Mouse (Mus musculus): ENCODE results near the gene Fgd2. TPM values are rescaled to one million over a fixed set of nuclear protein-coding genes. Genes with fewer than 3 reads are reported as not detected.

Fgd2 gene
- total RNA-seq, 2 experiments from 2014 or later: 5.6 to 8.2 TPM

GRCm38 (mm10) chr17:29396056-29396799 lies 35.5 kb downstream of the Fgd2 start:
- DNase-seq (ENCODE audit: extremely low spot score in 1 of 2, low spot score in 1 of 2): no peak

DNA sequence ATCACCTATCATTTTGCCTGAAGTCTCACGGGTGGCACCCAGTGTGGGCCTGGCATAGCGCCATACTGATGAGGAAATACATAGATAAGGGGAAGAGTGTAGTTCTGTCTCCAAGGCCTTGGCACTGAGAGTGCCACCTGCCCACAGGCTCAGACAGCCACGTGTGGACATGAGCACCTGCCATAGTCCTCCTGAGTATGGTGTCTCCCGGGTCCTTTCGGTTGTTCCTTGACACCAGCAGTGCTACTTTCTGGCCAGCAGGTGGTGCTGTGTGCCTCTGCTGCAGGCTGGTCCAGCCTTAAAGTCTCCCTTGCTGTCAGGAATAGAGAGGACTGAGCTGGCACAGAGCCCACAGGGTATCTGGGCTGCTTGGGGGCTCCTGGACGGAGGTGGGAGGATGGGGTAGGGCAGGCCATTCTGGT lies 36.1 kb downstream of the Fgd2 start:
- DNase-seq (ENCODE audit: extremely low spot score in 1 of 2, low spot score in 1 of 2): peak; percentile 65 to 75

DNA sequence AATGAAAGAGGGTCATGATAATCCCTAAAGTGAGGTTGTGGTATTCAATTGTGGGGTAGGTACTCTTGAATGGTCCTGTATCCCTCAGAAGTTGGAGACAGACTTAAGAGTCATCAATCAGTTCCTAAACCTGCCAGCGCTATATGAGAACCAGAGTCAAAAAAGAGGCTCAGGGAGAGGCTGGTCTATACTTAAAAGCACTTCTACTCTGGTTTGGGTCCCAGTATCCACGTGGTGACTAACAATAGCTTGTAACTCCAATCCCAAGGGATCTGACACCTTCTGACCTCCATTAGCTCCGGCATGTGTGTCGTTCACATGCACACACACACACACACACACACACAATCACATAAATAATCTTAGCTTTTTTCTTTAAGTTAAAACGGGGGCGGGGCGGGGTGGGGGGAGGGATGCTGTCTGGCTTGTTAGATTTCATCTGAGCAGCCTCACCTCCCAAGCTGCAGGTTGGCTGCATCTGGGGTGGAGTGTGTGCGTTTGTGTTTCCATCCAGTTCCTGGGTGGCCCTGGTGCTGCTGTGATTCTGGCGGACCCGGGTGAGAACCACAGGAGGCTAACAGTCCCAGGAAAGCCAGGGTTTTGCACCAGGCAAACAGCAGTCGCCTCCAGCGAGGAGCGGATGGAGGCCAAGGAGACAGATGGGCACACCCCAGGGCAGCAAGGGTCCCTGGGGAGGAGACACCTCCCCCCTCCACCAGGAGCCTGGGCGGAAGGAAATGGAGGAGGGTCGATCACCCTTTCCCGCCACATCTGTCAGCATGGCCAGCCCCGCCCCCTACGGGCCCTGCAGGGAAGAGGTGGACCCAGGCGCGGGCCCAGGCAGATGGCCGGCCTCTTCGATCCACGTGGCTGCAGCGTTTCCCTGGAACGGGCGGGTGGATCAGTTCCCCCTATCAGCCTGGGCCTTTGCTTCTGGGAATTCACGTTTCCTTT lies 37.0 kb downstream of the Fgd2 start:
- peak; percentile 13 to 39 for DNase-seq (ENCODE audit: extremely low spot score in 1 of 2, low spot score in 1 of 2)

- DNase-seq (ENCODE audit: extremely low spot score in 1 of 2, low spot score in 1 of 2): no peak
These were observed 37.8 kb downstream of the Fgd2 start for GRCm38 (mm10) chr17:29398434-29399026.

- no peak for DNase-seq (ENCODE audit: extremely low spot score in 1 of 2, low spot score in 1 of 2)
These were observed 38.7 kb downstream of the Fgd2 start for GRCm38 (mm10) chr17:29399241-29399910.

GRCm38 (mm10) chr17:29400044-29400443 lies 39.3 kb downstream of the Fgd2 start:
- DNase-seq (ENCODE audit: extremely low spot score in 1 of 2, low spot score in 1 of 2): no peak

DNA sequence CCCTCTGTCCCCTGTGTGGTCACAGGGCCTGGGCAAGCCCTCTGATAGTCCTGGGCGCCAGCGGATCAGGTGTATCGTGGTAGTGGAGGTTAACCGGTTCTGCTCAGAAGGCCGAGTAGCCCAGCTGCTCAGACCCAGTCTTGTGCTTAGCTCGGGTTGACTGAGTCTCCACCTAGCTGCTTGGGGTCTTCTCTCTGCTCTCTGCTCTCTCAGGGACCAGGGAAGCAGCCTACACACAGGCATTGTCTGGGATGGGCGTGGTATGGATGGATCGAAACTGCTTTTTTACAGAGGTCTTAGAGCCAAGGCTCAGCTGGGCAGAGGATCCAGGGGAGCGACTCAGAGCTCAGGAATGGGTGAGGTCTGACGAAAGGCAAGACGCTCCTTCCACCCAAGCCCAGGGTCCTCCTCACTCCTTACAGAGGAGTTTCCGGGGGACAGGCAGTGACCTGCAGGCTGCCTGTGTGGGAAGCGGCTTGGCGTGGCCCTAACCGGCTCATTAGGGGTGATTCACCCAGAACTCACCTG lies 41.1 kb downstream of the Fgd2 start:
- no peak for DNase-seq (ENCODE audit: extremely low spot score in 1 of 2, low spot score in 1 of 2)

GRCm38 (mm10) chr17:29403179-29403578 lies 42.5 kb downstream of the Fgd2 start:
- DNase-seq (ENCODE audit: extremely low spot score in 1 of 2, low spot score in 1 of 2): no peak

DNA sequence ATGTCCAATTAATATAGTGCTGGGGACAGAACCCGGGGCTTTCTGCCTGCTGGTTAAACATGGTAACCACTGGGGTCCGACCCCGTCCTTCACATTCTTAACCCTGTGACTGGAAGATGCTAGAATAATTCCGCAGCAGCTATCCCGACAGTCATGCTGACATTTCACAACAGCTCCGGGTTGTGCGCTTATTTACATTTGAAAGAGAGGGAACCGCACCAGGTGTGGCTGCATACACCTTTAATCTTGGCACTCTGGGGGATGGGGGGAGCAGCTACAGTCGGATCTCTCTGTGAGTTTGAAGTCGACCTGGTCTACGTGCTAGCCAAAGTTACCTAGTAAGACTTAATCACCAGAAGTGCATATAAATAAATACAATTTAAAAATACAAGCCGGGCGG lies 44.8 kb downstream of the Fgd2 start:
- no peak for DNase-seq (ENCODE audit: extremely low spot score in 1 of 2, low spot score in 1 of 2)

- no peak for DNase-seq (ENCODE audit: extremely low spot score in 1 of 2, low spot score in 1 of 2)
These were observed 45.4 kb downstream of the Fgd2 start for GRCm38 (mm10) chr17:29406077-29406476.

- DNase-seq (ENCODE audit: extremely low spot score in 1 of 2, low spot score in 1 of 2): no peak
These were observed 46.7 kb downstream of the Fgd2 start for GRCm38 (mm10) chr17:29407405-29407804.

DNA sequence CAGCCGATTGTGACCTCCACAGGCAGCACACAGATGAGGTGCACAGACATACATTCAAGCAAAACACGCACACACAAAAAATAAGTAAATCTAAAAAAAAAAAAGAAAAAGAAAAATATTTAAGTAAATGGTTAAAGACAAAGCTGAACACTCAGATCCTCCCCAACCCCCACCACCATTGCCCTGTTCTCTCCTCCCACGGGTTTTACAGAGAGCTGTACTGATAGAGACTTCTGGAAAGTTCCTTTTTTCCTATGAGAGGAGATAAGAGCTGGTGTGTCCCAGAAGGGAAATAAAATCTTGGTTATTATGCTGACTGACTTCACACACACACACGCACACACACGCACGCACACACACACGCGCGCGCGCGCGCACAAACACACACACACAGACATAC lies 47.6 kb downstream of the Fgd2 start:
- no peak for DNase-seq (ENCODE audit: extremely low spot score in 1 of 2, low spot score in 1 of 2)

DNA sequence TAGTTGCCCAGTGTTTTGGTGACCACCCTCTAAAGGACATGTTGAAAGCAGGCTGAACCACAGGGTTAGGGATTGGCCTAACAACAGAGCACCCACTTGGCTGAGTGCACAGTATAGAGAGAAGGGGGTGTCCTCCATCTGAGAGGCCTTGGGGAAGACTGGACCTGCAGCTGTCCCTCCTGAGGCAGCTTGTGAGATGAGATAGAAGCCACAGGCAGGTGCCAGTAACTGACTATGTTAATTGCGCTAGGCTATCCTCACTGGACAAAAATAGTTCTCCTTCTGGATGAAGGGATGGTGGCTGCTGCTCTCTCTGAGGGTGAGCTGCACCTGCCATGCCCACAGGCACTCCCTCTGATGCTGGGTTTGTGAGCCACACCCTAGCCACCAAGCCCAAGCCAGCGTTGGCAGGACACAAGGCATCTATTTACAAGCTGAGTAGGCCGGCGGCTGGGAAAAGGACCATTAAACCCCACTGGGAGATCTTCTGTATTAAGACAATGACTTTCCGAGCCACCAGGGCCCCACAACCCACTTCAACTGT lies 49.2 kb downstream of the Fgd2 start:
- DNase-seq (ENCODE audit: extremely low spot score in 1 of 2, low spot score in 1 of 2): no peak

DNA sequence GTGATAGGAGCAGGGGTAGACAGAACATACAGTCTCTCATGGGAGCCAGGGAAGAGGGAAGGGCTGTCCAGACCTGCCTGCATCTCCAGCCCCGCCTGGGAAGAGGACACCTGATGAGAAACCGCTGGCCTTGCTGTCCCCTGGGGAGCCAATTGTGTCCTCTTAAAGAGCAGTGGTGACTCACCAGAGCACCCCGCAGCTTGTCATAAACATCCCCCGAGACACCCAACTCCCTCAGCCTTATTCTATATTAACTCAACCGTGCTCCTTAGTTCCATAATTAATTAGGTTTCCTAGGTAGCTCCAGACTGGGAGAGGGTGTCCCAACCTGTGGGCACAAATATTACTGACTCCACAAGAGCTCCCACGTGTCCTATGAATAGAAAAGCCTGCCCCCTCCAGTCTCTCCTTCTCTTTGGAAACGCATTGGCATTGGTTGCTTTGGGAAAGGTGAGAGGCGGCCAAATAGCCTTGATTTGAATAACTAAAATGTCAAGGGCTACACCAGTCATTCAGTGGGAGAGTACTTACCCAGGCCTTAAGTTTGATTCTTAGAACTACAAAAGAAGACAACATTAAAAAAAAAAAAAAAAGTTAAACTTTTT lies 51.2 kb downstream of the Fgd2 start:
- DNase-seq (ENCODE audit: extremely low spot score in 1 of 2, low spot score in 1 of 2): no peak

DNA sequence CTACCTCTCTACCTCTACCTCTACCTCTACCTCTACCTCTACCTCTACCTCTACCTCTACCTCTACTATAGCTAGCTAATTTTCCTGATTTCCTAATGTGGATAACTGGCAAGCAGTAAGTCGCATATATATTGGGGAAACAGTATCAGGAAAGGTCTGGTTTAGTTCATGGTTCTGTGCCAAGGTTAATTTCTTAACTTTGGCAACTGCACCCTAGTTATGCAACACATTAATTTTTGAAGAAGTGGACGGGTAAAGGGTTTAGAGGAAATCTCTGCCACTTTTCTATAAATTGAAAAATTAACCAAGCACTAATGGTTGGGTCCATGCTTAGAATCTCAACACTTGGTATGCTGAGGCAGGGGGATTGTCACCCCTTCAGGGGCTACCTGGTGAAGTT lies 53.9 kb downstream of the Fgd2 start:
- no peak for DNase-seq (ENCODE audit: extremely low spot score in 1 of 2, low spot score in 1 of 2)

DNA sequence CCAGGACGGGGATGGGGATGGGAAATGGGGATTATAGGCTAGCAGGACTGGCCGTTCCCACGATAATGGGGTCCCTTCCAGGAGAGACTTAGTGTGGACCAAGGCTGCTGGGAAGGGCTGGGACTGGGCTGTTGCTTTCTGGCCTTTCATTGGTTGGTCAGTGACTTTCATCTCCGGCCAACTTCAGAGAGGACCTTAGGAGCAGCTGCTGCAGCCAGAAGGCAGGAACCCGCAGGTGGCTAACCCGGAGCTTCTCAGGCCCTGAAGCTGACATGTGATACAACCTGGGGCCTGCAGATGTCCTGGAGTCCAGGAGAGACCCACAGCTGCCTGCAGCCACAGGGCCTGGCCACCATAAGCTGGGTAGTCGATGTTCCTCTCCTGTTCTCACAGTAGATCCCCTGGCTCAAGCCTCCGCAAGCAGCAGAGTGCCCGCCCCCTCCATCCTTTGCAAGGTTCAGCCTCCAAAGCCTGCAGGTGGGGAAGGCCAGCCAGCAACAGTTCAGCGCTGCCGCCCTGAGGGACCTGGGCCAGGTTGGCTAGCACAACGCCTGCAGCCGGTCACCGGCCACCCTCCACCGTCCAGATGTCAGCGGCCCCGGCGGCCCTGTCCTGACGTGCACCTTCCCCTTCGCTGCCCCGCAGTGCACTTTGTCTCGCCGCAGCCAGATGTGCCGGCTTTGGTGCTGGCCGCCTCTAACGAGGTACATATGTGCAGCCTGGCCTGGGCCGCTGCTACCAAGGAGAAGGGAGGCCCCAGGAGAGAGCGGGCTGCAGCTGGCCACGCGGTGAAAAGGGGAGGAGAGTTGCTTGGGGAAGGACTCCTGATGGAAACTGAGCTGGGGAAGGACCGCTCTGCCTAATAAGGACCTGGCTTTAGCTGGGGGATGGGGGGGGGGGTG lies 55.3 kb downstream of the Fgd2 start:
- no peak for DNase-seq (ENCODE audit: extremely low spot score in 1 of 2, low spot score in 1 of 2)

DNA sequence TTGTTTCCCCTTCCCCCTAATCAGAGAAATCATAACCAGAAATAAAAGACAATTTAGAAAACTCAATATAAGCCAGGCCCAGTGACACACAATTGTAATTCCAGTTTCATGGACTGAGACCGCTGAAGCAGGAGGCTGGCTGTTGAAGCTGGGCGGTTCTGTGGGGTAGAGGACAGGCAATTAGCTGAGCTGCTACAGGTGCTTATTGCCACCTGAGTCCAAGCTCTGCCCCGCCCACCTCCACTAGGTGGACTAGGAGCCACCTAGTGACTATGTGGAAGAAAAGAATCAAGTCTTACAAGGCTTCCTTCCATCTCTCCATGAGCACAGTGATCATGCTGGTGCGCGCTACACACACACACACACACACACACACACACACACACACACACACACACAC lies 56.0 kb downstream of the Fgd2 start:
- no peak for DNase-seq (ENCODE audit: extremely low spot score in 1 of 2, low spot score in 1 of 2)

GRCm38 (mm10) chr17:29418758-29419380 lies 58.2 kb downstream of the Fgd2 start:
- no peak for DNase-seq (ENCODE audit: extremely low spot score in 1 of 2, low spot score in 1 of 2)
